Mouse (Mus musculus) forebrain, embryonic 10.5 days (tissue): ENCODE results near the gene Epb41l3. TPM values are rescaled to one million over a fixed set of nuclear protein-coding genes. Genes with fewer than 3 reads are reported as not detected.

Experiments used
- DNase-seq: peaks from one replicate; pipeline ENCODE4 v3.0.0-alpha.2; 2017; ENCODE audit warnings: low spot score; ENCODE audit errors: extremely low spot score
- H3K27ac ChIP-seq: fragments of 300-500 bp; sonication (generic); 2 replicates; pipeline ENCODE4 v1.5.1; 2016; ENCODE audit warnings: mild to moderate bottlenecking
- H3K27me3 ChIP-seq: fragments of 300-500 bp; sonication (generic); 2 replicates; pipeline ENCODE4 v1.6.1; 2016; ENCODE audit warnings: mild to moderate bottlenecking; ENCODE audit not compliant: poor library complexity, severe bottlenecking
- H3K36me3 ChIP-seq: fragments of 300-500 bp; sonication (generic); replicated peaks from 2 replicates; pipeline ENCODE4 v1.6.1; 2016; ENCODE audit warnings: mild to moderate bottlenecking, moderate library complexity
- H3K4me1 ChIP-seq: fragments of 300-500 bp; sonication (generic); 2 replicates; pipeline ENCODE4 v1.6.1; 2016
- H3K4me3 ChIP-seq: fragments of 300-500 bp; sonication (generic); 2 replicates; pipeline ENCODE4 v1.5.1; 2016; ENCODE audit warnings: mild to moderate bottlenecking, moderate library complexity
- H3K9me3 ChIP-seq: fragments of 300-500 bp; sonication (generic); 2 replicates; pipeline ENCODE4 v1.6.1; 2016; ENCODE audit warnings: mild to moderate bottlenecking, moderate library complexity
- WGBS: fragments of 180-500 bp; shearing (Covaris S2); methylation state at CpG from one replicate; pipeline ENCODE4 v1.1.7; 2016; 5-methylcytosine and 5-hydroxymethylcytosine counted together
- polyA plus RNA-seq: library from polyadenylated mRNA; unstranded; fragments of >200 nt; fragmentation: Nextera tagmentation; extraction: Ambion mirVana; gene quantifications from 2 replicates; pipeline ENCODE4 v1.2.1, GENCODE M21; 2016

Gene Epb41l3
- polyA plus RNA-seq, 1 experiment from 2014 or later = 49.1 TPM

DNA sequence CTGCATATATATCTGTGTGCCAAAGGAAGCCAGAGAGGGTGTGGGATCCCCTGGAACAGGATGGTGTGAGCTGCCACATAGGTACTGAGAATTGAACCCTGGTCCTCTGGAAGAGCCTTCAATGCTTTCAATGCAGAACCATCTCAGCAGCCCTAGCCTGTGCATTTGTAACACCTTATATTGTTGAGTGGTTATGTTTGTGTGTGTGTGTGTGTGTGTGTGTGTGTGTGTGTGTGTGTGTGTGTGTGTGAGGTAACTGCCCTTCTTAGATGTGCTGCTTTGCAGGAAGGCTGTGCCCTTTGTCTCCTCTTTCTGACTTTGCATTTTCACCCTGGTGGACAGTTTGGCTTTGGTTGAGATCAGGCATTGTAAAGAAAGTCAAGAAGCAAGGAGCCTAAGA is 87.2 kb downstream of the Epb41l3 start:
- Histone ChIP-seq H3K4me3 (no peak overlapping the region), H3K27ac (no peak overlapping the region), H3K27me3 (peaks cover 13% of the 10 kb centered on the region), H3K9me3 (no peaks in the 10 kb centered on the region), H3K36me3 (no peaks in the 10 kb centered on the region), H3K4me1 (peaks cover 10% of the 10 kb centered on the region)
- DNase-seq = no peak

DNA sequence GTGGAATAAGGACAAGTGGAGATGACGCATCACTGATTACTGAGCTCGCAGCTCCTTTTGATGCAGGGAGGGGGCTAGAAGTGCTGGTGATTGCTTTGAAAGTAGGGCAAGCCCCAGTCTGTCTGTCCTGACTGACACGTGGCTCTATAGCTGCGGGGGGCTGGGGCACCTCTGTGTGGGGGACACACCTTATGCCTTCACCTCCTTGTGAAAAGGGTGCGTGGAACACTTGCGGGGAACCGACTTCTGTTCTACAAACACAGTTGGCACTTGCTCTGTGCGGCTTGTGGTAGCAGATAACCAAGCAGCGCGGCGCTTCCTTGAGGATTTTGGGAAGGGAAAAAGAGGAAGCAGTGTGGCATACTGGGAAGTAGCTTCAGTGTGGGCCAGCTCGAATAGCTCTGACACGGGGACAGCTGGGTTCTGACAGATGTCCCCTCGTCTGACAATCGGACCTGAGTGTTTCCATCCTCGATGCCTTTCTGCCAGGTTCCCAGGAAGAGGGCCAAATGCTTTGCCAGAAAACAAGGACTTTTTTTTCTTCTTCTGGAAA is 101.5 kb downstream of the Epb41l3 start:
- Histone ChIP-seq H3K27me3 (no peaks in the 10 kb centered on the region), H3K4me1 (peaks cover 15% of the 10 kb centered on the region), H3K4me3 (no peak overlapping the region), H3K36me3 (no peaks in the 10 kb centered on the region), H3K27ac (no peak overlapping the region), H3K9me3 (no peaks in the 10 kb centered on the region)
- 83% methylated on average over 16 of the region's 16 CpGs for WGBS
- DNase-seq = no peak

DNA sequence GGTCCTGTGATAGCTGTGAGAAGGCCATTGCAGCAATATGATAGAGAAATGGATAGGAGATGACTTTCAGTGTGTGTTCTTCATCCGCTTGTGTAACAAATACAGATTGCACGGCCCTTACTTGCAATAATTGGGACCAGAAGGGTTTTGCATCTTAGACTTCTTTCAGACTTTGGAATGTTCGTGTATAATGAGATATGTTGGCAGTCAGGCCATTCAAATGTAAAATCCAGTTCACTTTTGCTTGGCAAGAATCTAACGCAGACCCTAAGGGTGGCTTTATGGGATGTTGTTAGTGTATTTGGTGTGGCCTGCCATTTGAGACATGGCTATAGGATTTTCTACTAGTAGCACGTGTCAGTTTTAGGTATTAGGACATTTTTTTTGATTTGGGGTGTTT is 102.5 kb downstream of the Epb41l3 start:
- no peak for DNase-seq
- Histone ChIP-seq H3K27ac (no peak overlapping the region), H3K36me3 (no peaks in the 10 kb centered on the region), H3K27me3 (no peaks in the 10 kb centered on the region), H3K4me1 (peaks cover 22% of the 10 kb centered on the region), H3K4me3 (no peak overlapping the region), H3K9me3 (no peaks in the 10 kb centered on the region)
- 91% methylated on average over 5 of the region's 5 CpGs for WGBS

- peak; percentile 29 for DNase-seq
These were observed 105.5 kb downstream of the Epb41l3 start for GRCm38 (mm10) chr17:69180905-69181559.

DNA sequence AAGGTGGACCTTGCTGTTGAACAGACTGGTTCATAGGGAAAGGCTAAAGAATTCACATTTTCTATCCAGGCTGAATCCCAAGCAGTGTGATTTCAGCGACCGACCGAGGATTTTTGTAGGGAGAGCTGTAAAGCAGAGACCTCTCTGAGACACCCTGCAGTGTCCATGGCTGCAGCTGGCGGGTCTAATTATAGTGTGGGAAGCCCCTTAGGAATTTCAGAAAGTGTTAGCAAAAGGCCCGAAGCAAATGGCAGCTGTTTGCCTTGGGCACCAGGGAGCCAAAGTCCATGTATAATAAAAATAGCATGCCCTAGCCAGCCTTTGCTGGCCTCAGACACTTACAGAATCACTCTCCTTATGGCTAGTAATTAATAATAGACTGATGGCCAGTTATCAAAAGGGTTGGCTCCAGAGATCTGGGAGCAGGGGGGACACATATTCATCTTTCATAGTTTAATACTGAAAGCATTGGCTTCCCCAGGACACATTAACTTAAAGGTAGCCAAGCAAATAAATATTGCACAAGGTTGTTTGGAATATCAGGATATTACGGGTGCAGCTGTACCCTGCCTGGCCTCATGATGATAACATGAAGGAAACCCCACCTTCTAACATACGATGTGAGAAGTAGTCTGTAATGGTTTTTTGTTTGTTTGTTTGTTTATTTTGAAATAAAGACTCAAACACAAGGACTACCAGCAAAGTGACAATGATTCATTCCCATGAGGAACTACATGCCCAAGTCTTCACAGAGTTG is 106.3 kb downstream of the Epb41l3 start:
- no peak for DNase-seq
- H3K27ac ChIP-seq = peak overlapping the region; percentile 51
- H3K4me1 ChIP-seq = peaks cover 22% of the 10 kb centered on the region
- 30% methylated on average over 7 of the region's 7 CpGs for WGBS
- no peaks in the 10 kb centered on the region for H3K27me3 ChIP-seq
- H3K36me3 ChIP-seq = no peaks in the 10 kb centered on the region
- no peaks in the 10 kb centered on the region for H3K9me3 ChIP-seq
- no peak overlapping the region; the same call in 1 of the 2 replicates for H3K4me3 ChIP-seq

More at GRCm38 (mm10) chr17:69180905-69181559, 105.5 kb downstream of the Epb41l3 start:
- Histone ChIP-seq H3K27me3 (no peaks in the 10 kb centered on the region), H3K9me3 (no peaks in the 10 kb centered on the region), H3K4me1 (peaks cover 22% of the 10 kb centered on the region), H3K27ac (peak overlapping the region; percentile 51), H3K36me3 (no peaks in the 10 kb centered on the region), H3K4me3 (no peak overlapping the region)
- WGBS = 43% methylated on average over 12 of the region's 12 CpGs

DNA sequence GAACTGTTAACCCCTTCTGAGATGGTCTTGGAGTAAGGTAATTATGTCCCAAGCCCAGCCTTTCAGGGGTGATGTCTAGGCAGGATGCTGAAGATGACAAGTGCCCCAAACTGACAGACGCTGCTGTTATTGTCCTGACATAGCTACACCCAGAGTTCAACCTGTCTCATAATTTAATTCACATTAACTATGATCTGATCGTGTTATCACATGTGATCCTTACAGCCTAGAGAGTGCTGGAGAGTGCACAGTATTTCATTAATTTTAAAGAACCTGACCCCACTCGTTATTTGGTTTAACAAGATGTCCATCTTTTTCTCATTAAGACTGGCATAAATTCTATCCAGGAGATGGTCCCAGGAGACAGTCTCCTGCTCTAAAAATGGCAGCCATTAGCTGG is 112.3 kb downstream of the Epb41l3 start:
- no peaks in the 10 kb centered on the region for H3K27me3 ChIP-seq
- no peaks in the 10 kb centered on the region for H3K36me3 ChIP-seq
- H3K4me3 ChIP-seq = no peak overlapping the region
- WGBS = 82% methylated on average over 3 of the region's 3 CpGs
- no peak for DNase-seq
- peaks cover 8% of the 10 kb centered on the region for H3K4me1 ChIP-seq
- no peak overlapping the region for H3K27ac ChIP-seq
- no peaks in the 10 kb centered on the region for H3K9me3 ChIP-seq

- Histone ChIP-seq H3K9me3 (no peaks in the 10 kb centered on the region), H3K27ac (peak overlapping the region; percentile 82), H3K36me3 (no peaks in the 10 kb centered on the region), H3K4me3 (no peak overlapping the region), H3K27me3 (no peaks in the 10 kb centered on the region), H3K4me1 (peaks cover 34% of the 10 kb centered on the region)
- 11% methylated on average over 2 of the region's 2 CpGs for WGBS
- peak; percentile 21 for DNase-seq
These were observed 117.5 kb downstream of the Epb41l3 start for GRCm38 (mm10) chr17:69192863-69193493.

DNA sequence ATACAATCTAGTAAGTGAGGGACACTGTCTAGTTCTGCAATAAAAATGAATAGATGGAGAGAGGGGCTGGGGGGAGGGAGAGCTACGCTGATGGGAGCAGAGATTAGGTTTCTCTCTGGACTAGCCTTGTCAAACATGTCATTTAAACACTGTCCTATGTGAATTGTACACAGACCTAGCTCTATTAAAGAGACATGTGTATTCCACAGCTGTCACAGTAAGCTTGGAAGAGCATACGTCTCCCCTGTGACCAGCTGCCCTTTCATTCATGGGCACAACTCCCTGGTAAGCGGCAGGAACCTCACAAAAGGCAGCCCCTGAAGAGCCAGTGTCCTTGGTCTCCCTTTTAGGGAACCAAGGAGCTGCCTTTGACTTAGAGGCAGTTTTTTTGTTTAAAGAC is 119.1 kb downstream of the Epb41l3 start:
- no peak overlapping the region for H3K4me3 ChIP-seq
- no peaks in the 10 kb centered on the region for H3K9me3 ChIP-seq
- WGBS = 41% methylated on average over 3 of the region's 3 CpGs
- H3K27ac ChIP-seq = no peak overlapping the region
- H3K4me1 ChIP-seq = peaks cover 41% of the 10 kb centered on the region
- no peaks in the 10 kb centered on the region for H3K27me3 ChIP-seq
- no peak for DNase-seq
- H3K36me3 ChIP-seq = no peaks in the 10 kb centered on the region

- 86% methylated on average over 6 of the region's 6 CpGs for WGBS
- Histone ChIP-seq H3K9me3 (no peaks in the 10 kb centered on the region), H3K27me3 (no peaks in the 10 kb centered on the region), H3K4me3 (no peak overlapping the region), H3K27ac (no peak overlapping the region), H3K36me3 (no peaks in the 10 kb centered on the region), H3K4me1 (peaks cover 41% of the 10 kb centered on the region)
- no peak for DNase-seq
These were observed 120.3 kb downstream of the Epb41l3 start for GRCm38 (mm10) chr17:69195758-69196157.

DNA sequence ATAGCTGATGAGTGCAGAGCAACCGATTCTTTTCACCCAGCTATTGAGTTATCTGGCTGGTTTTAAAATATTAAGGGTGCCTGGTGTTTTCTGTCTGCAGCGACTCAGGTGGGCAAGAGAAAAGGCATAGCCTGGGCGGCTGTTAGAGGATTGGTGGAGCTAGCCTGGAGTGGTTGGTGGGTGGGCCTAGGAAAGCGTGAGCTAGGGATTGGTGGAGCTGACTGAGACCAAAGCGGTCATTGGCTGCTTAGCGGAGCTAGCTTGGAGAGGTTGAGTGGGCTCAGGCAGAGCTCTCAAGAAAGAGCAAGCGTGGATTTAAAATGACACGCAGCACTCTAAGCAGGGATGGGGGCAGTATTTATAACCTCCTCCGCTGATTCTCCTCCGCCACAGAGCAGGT is 121.2 kb downstream of the Epb41l3 start:
- Histone ChIP-seq H3K4me1 (peaks cover 41% of the 10 kb centered on the region), H3K9me3 (no peaks in the 10 kb centered on the region), H3K4me3 (no peak overlapping the region), H3K36me3 (no peaks in the 10 kb centered on the region), H3K27me3 (no peaks in the 10 kb centered on the region), H3K27ac (no peak overlapping the region)
- 76% methylated on average over 10 of the region's 10 CpGs for WGBS
- DNase-seq = no peak

DNA sequence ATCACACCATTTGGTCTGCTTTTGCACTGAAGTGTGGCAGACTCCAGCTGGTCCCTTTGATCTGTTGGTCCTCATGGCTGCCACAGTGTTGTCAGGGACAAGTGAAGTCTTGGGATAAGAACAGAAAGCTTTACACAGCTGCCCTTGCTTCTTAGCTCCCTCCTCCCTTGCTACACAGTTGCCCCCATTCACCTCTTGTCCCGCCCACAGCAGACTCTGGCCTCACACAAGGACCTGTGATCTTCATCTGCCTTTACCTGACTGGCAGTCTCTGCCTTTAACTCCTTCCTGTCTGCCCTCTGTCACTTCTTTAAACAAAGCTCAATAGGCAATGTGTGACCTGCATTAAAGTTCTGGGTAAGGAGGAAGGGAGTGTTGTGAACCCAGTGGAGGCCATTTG is 123.3 kb downstream of the Epb41l3 start:
- peaks cover 22% of the 10 kb centered on the region for H3K4me1 ChIP-seq
- no peak overlapping the region for H3K27ac ChIP-seq
- 56% methylated on average over 1 of the region's 1 CpGs for WGBS
- no peak for DNase-seq
- H3K9me3 ChIP-seq = no peaks in the 10 kb centered on the region
- H3K4me3 ChIP-seq = no peak overlapping the region
- H3K27me3 ChIP-seq = no peaks in the 10 kb centered on the region
- H3K36me3 ChIP-seq = no peaks in the 10 kb centered on the region

DNA sequence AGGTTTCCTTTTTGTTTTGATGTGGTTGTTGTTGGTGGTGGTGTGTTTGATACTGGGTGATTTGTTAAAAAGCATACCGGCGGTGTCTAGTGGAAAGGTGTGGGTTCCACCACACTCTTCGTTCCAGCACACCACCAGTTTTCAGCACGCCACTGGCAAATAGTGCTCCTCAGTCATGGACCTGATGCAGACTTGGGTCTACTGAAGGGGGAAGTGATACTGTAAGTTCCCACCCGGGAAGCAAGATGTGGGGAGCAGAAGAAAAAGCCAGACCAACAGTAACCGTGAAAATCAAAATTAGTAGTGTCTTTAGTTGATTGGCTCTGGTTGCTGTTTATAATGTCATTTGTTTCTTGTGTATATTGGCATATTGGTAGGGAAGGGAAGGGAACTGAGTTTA is 124.3 kb downstream of the Epb41l3 start:
- no peaks in the 10 kb centered on the region for H3K9me3 ChIP-seq
- WGBS = 96% methylated on average over 6 of the region's 6 CpGs
- H3K4me1 ChIP-seq = peaks cover 12% of the 10 kb centered on the region
- no peak overlapping the region for H3K4me3 ChIP-seq
- H3K36me3 ChIP-seq = no peaks in the 10 kb centered on the region
- H3K27me3 ChIP-seq = no peaks in the 10 kb centered on the region
- no peak overlapping the region for H3K27ac ChIP-seq
- no peak for DNase-seq

DNA sequence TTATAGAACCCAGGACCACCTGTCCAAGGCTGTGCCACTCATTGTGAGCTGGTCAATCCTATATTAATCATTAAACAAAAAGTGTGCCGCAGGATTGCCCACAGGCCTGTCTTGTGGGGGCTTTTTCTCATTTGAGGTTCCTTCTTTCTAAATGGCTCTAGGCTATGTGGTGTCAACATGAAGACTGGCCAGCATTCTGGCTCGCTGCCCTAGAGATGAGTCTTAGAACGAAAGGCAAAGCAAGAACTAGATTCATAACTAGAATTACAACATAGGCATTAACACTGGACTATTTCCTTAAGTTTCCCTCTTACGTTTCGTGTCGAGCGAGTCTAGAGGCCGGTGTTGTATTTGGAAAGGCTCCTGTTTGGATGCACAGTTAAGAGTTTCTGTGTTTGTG is 125.5 kb downstream of the Epb41l3 start:
- Histone ChIP-seq H3K9me3 (no peaks in the 10 kb centered on the region), H3K4me3 (no peak overlapping the region), H3K27me3 (no peaks in the 10 kb centered on the region), H3K27ac (no peak overlapping the region), H3K4me1 (peaks cover 11% of the 10 kb centered on the region), H3K36me3 (no peaks in the 10 kb centered on the region)
- no peak for DNase-seq
- 96% methylated on average over 8 of the region's 8 CpGs for WGBS
